Mouse (Mus musculus): ENCODE data around the gene Cbx7.
"Not testable (repeated sequence)": the region's sequence is repeated elsewhere in the genome, so short reads cannot be mapped to it uniquely, and the experiment has no call there.

Gene Cbx7

GRCm38 (mm10) chr15:79917111-79917720 is 53.7 kb downstream of the Cbx7 start:
- DNase-seq: no peak

- DNase-seq: no peak
These were observed 54.8 kb downstream of the Cbx7 start for GRCm38 (mm10) chr15:79916150-79916549.

GRCm38 (mm10) chr15:79914357-79914756 is 56.6 kb downstream of the Cbx7 start:
- no peak for DNase-seq

GRCm38 (mm10) chr15:79913761-79914346 is 57.1 kb downstream of the Cbx7 start:
- DNase-seq: no peak

GRCm38 (mm10) chr15:79911339-79911738 is 59.6 kb downstream of the Cbx7 start:
- DNase-seq: no peak

GRCm38 (mm10) chr15:79910812-79911211 is 60.1 kb downstream of the Cbx7 start:
- DNase-seq: not testable (repeated sequence)

GRCm38 (mm10) chr15:79909006-79909405 is 61.9 kb downstream of the Cbx7 start:
- not testable (repeated sequence) for DNase-seq

- peak; percentile 29 for DNase-seq
These were observed 64.1 kb downstream of the Cbx7 start for GRCm38 (mm10) chr15:79906855-79907254.

- no peak for DNase-seq
These were observed 65.7 kb downstream of the Cbx7 start for GRCm38 (mm10) chr15:79905211-79905610.

GRCm38 (mm10) chr15:79904678-79905077 is 66.2 kb downstream of the Cbx7 start:
- not testable (repeated sequence) for DNase-seq

- no peak for DNase-seq
These were observed 67.0 kb downstream of the Cbx7 start for GRCm38 (mm10) chr15:79903963-79904362.

GRCm38 (mm10) chr15:79903081-79903480 is 67.8 kb downstream of the Cbx7 start:
- DNase-seq: not testable (repeated sequence)

GRCm38 (mm10) chr15:79901399-79901798 is 69.5 kb downstream of the Cbx7 start:
- DNase-seq: no peak

- DNase-seq: no peak
These were observed 70.2 kb downstream of the Cbx7 start for GRCm38 (mm10) chr15:79900751-79901150.

- DNase-seq: no peak
These were observed 71.0 kb downstream of the Cbx7 start for GRCm38 (mm10) chr15:79899828-79900510.

GRCm38 (mm10) chr15:79898988-79899387 is 71.9 kb downstream of the Cbx7 start:
- no peak for DNase-seq

GRCm38 (mm10) chr15:79896080-79896725 is 74.7 kb downstream of the Cbx7 start:
- no peak for DNase-seq

GRCm38 (mm10) chr15:79895221-79896079 is 75.5 kb downstream of the Cbx7 start:
- DNase-seq: not testable (repeated sequence)

- no peak for DNase-seq
These were observed 76.6 kb downstream of the Cbx7 start for GRCm38 (mm10) chr15:79894343-79894742.

- peak; percentile 67 for DNase-seq
These were observed 77.1 kb downstream of the Cbx7 start for GRCm38 (mm10) chr15:79893824-79894123.

- peak; percentile 20 for DNase-seq
These were observed 77.7 kb downstream of the Cbx7 start for GRCm38 (mm10) chr15:79892995-79893823.

- DNase-seq: peak; percentile 83
These were observed 78.7 kb downstream of the Cbx7 start for GRCm38 (mm10) chr15:79892213-79892541.

Data from liver (tissue).